Mouse (Mus musculus) megakaryocyte progenitor cell, adult 5-6 weeks (primary cell): ENCODE measurements around the gene Pbld2. TPM values are rescaled to one million over a fixed set of nuclear protein-coding genes. Genes with fewer than 3 reads are reported as not detected.

Source experiments
- ATAC-seq: replicated peaks from 2 replicates; pipeline ENCODE4 v1.8.0; 2016; ENCODE audit warnings: mild to moderate bottlenecking, moderate TSS enrichment, inconsistent platforms; ENCODE audit not compliant: poor library complexity
- total RNA-seq, 2 experiments: library from RNA; stranded (forward) in 1 of 2; stranded (reverse) in 1 of 2; fragments of 157-497, 149-512 nt in 1 of 2; fragments of 200-1000 nt in 1 of 2; gene quantifications; 2 replicates each; pipeline versions ENCODE4 v1.2.3 to v1.2.4; 2015 to 2017

Gene Pbld2
- total RNA-seq (2015), result 0.66 TPM in 1 of 2 replicates, not detected in the other
- not detected in 2 replicates for total RNA-seq (2017)

DNA sequence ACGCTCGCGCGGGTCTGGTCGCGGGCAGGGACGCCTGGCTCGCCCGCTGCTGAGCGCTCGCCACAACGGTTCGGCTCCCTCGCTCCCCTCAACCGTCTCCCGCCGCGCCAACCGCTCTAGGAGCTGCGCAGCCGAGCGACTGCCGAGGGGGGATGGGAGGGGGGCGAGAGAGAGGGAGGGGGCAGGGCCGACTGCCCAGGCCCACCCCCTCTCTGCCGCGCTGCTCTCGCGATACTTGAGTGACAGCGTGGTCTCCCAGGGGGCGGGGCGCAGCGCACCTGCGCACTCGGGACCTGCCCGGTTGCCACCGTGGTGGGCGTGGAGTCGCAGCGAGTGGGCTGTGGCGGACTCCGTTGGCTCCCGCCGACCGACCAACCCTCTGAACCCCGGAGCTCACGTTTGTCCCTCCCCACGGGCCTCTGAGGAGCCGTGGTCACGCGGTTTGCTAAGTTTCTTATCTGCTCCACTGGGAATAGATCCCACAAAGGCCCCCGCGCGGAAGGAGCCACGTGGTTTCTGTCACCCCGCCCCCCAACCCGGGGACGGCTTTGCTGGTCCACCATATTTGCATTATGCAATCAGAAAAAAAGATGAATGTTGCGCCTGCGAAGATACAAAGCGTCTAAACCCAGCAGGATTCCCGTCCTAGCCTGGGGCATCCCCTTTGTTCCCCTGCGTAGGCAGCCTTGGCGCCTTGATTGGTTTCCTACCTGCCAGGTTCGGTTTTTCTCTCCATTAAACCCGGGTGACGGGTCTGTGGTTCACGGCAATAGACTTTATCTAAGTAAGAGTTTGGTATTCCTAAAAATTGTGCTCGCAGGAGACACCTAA lies at the start of gene Pbld2, which contains the start of gene Hnrnph3:
TSS of gene Pbld2 (plus strand) at position 567 of the 831 bp plus-strand sequence.
TSS of gene Hnrnph3 (minus strand) at position 469 of the 831 bp plus-strand sequence.
- peak; percentile 81 for ATAC-seq

DNA sequence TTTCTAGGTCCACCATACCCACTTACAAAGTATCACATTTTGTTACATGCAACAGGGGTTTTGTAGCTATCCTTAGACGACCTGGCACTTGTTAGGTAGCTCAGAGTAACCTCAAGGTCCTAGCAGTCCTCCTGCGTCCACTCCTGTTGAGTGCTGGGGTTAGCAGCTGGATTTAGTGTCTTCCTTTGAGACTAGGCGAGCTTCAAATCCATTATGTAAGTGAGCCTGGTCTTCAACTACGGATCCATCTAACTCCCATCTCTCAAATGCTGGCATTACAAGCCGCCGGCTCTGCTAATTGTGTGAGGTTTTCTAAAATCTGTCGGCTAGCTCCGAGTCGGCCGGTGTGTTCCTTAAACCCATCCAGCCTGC lies 44.5 kb upstream of the Pbld2 start:
- ATAC-seq, result no peak

DNA sequence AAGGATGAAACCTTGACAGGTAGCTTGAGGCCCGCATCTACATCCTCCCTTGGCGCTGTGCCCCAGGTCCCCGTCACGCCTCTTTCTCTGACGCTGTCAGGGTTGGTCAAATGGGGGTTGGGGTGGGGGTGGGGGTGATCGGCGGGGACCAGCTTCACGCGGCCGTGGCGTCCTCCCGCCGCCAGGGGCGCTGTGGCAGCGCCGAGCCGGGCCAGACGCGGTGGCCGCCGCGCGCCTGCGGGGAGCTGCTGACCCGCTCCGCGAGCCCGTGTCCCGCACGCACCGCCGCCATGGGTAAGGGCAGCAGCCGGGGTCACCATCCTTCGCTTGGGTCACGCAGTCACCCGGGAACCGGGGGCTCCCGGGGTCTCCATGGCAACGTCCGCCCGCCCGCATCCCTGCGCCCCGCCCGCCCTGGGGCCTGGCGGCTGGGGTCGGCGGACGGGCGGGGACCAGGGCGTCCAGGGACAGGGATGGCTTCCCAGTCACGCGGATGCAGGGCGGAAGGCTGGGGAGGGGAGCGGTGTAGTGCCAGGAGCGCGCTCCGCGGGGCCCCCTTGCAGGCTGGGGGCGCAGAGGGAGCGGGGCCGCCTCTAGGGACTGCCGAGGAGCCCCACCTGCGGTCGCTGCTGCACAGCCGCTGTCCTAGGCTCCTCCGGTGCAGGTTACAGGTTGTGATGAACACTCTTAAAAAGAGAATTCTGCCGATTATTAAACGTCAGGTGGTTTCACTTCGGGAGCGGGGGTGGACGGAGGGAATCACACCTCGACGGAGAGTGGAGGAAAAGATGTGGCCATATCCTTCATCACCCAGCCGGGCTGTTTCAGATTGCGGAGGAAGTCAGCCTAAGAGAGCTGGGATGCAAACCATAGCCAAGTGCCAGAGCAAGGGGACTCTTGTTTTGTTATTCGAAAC lies 43.8 kb upstream of the Pbld2 start, which contains the start of gene Rufy2:
TSS of gene Rufy2 (plus strand) at position 185 of the 916 bp plus-strand sequence.
- ATAC-seq, result peak; percentile 76

- no peak; the same call in 1 of the 2 replicates for ATAC-seq
These were observed 40.0 kb upstream of the Pbld2 start for GRCm38 (mm10) chr10:62984072-62984471.

- no peak for ATAC-seq
These were observed 39.6 kb upstream of the Pbld2 start for GRCm38 (mm10) chr10:62984495-62984894.

DNA sequence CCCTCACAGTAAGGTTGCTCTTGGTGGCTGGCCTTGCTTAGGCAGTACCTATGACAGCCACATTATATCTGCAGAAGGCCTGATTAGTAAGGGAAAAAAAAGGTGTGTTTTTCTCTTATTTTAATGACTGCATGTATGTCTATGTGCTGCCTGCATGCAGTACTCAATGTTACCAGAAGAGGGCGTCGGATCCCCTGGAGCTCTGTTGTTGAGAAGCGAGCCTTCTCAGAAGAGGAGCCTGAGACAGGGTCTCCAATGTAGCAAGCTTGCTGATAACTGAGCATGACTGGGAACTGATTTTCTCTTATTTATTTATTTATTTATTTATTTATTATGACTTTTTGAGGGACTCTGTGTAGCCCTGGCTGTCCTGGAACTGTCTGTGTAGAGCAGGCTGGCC lies 36.8 kb upstream of the Pbld2 start:
- peak; percentile 78 for ATAC-seq

GRCm38 (mm10) chr10:62990636-62991035 lies 33.5 kb upstream of the Pbld2 start:
- ATAC-seq, result no peak

DNA sequence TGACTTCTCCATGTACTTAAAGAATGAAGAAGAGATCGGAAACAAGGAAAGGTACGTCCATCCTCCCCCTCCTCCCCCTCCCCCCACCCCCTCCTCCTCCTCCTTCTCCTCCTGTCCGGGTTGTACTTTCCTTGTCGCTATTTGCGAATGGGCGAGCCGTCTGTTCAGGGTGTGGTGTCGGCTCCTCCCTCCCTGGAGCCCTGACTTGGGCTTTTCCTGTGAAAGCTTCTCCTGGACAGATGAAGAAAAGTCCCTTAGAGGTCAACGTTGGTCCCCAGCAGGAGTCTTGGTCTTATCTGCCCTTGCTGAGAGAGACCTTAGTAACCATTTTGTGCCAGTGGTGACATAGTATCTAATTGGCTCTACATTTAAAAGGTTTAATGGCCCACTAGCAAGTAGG lies 30.1 kb upstream of the Pbld2 start:
- ATAC-seq, result no peak

DNA sequence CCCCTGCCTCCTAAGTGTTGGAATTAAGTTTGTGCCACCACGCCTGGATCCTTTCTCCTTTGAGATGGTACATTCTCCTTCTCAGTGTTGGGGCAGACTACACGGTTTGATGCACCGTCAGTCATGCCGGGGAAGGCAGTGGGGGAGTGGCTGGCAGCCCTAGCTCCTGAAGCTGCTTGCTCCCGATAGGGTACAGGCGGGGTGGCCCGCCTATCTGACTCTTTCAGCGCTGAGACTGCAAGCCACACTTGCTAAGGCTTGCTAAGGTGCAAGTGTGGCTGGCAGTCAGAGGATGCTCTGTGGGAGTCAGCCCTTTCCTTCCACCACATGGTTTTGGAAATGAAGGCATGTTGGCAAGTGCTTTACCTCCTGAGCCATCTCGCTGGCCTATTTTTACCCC lies 23.5 kb upstream of the Pbld2 start:
- ATAC-seq, result peak; percentile 88

- no peak for ATAC-seq
These were observed 20.9 kb upstream of the Pbld2 start for GRCm38 (mm10) chr10:63003252-63003651.

DNA sequence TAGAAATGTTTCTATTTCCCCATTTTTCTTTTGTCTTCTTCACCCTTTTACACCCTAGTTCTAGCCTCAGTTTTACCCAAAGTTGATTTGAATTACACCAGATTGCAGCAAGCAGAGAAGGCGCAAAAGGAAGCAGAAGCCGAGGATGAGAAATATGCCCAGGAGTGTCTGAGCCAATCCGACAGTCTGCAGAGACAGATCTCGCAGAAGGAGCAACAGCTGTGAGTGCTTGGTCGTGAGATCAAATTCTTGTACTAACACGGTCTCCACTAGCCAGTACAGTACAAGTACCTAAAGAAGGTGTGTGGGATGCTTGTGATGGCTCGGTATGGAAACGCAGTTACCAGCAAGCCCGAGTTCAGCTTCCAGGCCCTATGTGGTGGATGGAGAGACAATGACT lies 19.6 kb upstream of the Pbld2 start:
- ATAC-seq, result no peak

DNA sequence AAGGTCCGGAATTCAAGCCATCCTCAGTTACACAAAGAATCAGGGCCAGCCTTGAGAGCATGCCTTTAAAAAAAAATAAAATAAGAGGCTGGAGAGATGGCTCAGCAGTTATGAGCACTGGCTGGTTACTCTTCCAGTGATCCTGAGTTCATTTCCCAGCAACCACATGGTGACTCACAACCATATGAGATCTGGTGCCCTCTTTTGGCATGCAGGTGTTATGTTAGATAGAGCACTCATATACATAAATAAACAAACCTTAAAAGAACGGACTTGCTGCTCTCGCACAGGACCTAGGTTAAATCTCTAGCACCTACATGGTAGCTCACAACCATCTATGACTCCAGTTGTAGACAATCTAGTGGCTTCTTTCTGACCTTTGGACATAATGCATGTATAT lies 15.9 kb upstream of the Pbld2 start:
- ATAC-seq, result peak; percentile 22; the same call in 1 of the 2 replicates

DNA sequence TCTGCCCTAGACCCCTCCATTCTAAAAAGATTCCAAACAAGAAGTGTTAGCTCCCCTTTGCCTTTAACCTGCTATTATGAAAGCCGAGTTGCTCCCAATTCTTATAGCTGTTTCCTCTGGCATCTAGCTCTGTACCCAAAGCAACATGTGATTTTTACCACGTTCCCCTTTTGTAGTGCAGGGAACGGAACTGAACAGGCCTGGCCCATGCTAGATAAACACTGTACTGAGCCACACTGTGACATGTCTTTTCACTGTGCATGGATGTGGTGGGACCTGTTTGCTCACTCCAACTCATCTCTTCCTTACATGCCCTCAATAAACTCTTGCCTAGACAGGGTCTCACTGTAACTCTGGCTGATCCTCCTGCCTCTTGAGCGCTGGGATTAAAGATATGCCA lies 13.8 kb upstream of the Pbld2 start:
- peak; percentile 82 for ATAC-seq

GRCm38 (mm10) chr10:63011556-63011955 lies 12.6 kb upstream of the Pbld2 start:
- ATAC-seq, result no peak

GRCm38 (mm10) chr10:63013476-63013875 lies 10.6 kb upstream of the Pbld2 start:
- peak; percentile 70 for ATAC-seq

DNA sequence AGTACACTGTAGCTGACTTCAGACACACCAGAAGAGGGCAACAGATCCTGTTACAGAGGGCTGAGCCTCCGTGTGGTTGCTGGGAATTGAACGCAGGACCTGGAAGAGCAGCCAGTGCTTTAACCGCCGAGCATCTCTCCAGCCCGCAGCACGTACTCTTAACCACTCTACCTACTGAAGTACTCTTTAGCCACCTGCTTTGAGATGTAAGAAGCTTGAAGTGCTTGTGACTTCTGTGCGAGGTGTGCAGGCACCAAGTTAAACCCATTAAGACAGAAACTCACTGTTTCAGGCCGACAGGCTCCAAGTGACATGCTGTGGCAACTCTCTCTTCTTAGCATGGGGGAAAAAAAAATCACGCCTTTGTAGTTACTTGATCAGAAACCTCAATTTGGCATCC lies 9.9 kb upstream of the Pbld2 start:
- ATAC-seq, result no peak

DNA sequence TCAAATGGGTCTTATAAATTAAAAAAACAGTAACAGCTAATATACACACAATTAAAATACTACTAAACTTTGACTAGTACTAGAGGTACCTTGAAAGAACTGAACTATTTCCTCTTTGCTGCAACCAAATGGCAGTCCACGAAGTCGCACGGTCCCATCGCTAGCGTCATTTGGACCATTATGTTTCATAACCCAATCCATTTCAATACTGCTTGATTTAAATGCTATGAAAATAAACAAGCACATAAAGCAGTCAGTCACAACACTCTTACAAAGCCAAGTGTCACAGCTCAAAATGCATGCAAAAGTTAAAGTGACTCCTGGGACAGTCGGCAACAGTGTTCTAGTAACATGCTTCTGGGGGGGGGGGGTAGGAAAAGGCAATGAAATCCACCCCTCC lies 4.8 kb upstream of the Pbld2 start:
- ATAC-seq, result no peak

DNA sequence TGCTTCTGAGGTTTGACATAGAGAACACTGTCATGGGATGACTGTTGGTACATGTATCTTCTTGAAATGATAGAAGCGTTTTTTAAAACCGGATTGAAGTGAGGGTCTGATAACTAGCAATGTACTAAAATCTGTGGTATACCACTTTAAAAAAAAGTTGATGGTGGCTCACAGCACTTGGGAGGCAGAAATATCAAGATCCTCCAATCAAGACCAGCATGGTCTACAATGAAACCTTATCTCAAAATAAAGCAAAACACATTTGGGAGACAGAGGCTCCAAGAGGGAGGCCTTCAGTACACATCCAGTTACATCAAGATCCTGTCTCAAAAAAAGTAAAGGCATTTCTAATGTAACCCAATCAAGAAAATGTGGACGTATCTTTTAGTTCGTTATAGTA lies 2.4 kb upstream of the Pbld2 start:
- ATAC-seq, result peak; percentile 8

DNA sequence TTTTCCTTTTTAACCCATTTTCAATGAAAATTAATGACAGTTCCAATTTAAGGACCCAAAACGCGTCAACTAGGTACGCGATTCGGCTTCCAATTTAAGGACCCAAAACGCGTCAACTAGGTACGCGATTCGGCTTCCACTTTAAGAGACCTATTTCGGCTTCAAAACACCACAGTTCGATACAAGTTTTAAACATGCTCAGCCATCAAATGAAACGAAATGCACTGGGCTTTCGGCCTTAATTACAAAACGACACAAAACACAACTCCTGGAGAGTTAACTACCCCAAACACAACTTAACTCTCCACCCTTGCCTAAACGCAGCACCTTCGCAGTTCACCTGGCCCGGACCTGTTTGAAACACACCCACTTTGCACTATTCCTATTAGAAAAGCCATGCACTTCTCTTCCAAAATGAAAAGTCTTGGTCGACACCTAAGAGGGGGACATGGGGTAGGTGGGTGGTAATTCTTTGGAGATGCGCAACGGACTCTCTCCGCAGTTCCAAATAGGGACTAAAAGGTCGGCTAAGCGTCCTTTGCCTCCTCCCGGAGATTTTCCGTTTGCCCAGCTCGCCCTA lies 1.5 kb upstream of the Pbld2 start:
- no peak for ATAC-seq

GRCm38 (mm10) chr10:63023121-63023748 lies 880 bp upstream of the Pbld2 start:
- ATAC-seq, result peak; percentile 8

- peak; percentile 27 for ATAC-seq
These were observed 430 bp downstream of the Pbld2 start for GRCm38 (mm10) chr10:63024580-63024910.
